Mouse (Mus musculus) C2C12 (cell line): ENCODE measurements around the gene Mettl15.

Experiments
- CEBPB ChIP-seq: IDR thresholded peaks from one replicate; pipeline ENCODE4 v1.6.1; 2011; ENCODE audit warnings: low read depth, mild to moderate bottlenecking, control low read depth, moderate library complexity
- CTCF ChIP-seq: IDR thresholded peaks from one replicate; pipeline ENCODE4 v1.5.1; 2011; ENCODE audit not compliant: control insufficient read depth, insufficient read depth, insufficient read length
- FOSL1 ChIP-seq: IDR thresholded peaks from one replicate; pipeline ENCODE4 v1.8.0; 2011; ENCODE audit warnings: mild to moderate bottlenecking, low read length; ENCODE audit not compliant: poor library complexity, insufficient read depth, severe bottlenecking
- MAX ChIP-seq: IDR thresholded peaks from one replicate; pipeline ENCODE4 v1.6.1; 2011; ENCODE audit warnings: mild to moderate bottlenecking, control low read depth
- MYOG ChIP-seq: IDR thresholded peaks from one replicate; pipeline ENCODE4 v1.6.1; 2011; ENCODE audit not compliant: control insufficient read depth, insufficient read length; ENCODE audit errors: extremely low read depth
- USF1 ChIP-seq: IDR thresholded peaks from one replicate; pipeline ENCODE4 v1.6.1; 2011; ENCODE audit warnings: low read depth, mild to moderate bottlenecking, control low read depth, moderate library complexity

GRCm38 (mm10) chr2:109182993-109183392 lies 97.6 kb downstream of the Mettl15 start:
- TF ChIP-seq CTCF, result no peak
- TF ChIP-seq CEBPB, result no peak
- TF ChIP-seq USF1, result no peak
- no peak for TF ChIP-seq MAX
- no peak for TF ChIP-seq MYOG
- TF ChIP-seq FOSL1, result no peak
